Mouse (Mus musculus) layer of hippocampus, adult 2 months (tissue): ENCODE results near the gene Atoh8. TPM values are rescaled to one million over a fixed set of nuclear protein-coding genes. Genes with fewer than 3 reads are reported as not detected.

ENCODE experiments used
- DNase-seq, 2 experiments: peaks; one replicate each; pipeline ENCODE4 v3.0.0; 2022; ENCODE audit warnings: low spot score in 2 of 2
- H3K27ac ChIP-seq: fragments of 200-600 bp; 2 replicates; pipeline ENCODE4 v1.8.1; 2022
- H3K4me3 ChIP-seq: fragments of 200-600 bp; 2 replicates; pipeline ENCODE4 v1.8.1; 2022; ENCODE audit warnings: mild to moderate bottlenecking
- CTCF ChIP-seq: fragments of 200-600 bp; conservative IDR thresholded peaks from 2 replicates; pipeline ENCODE4 v1.8.1; 2022; ENCODE audit warnings: antibody characterized with exemption, mild to moderate bottlenecking, moderate library complexity
- total RNA-seq, 2 experiments: library from RNA; stranded (reverse); gene quantifications; 2 replicates each; pipeline ENCODE4 v1.2.3; 2021

The Atoh8 gene
- total RNA-seq, 2 experiments from 2014 or later: 2.1 to 3.1 TPM

DNA sequence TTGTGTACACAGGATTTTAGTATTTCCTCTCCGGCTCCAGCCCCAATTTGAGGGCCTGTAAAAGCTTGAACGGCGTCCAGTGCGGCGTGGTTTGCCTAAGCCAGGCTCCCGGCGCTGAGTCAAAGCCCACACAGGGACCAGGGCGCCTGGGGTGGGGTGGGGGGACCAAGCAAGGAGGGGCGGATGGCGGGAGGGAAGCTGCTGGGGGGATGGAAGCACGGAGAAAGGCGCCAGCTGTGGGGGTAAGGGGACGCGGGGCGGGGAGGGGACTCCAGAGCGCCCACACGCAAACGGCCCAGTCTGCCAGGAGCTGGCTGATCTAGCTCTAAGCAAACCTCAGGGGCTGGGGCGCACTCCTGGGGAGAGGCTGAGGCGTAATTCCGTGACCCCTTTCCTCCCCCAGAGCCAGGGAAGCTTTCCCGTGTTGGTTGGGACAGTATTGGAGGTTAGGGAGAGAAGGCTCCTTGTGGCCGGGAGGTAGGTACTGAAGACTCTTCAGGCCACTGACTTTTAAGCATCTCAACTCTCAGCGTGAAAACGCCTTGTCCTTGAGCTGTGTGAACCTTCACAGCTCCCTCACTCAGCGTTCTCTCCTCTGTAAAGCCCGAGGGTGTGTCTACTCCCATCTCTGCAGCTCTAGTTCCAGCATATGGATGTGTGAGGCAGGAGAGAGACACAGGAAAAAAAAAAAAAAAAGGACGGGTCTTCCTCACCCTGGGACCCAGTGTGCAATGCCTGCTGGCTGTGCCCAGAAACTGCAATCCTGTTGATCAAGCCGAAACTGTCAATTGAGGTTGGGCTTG is 46.1 kb downstream of the Atoh8 start:
- Histone ChIP-seq H3K27ac (0 out of 2 replicates have a peak overlapping the region, but pooled peaks have one; percentile 18), H3K4me3 (peak overlapping the region; percentile 23; the same call in 1 of the 2 replicates)
- 0 out of 2 replicates have a peak, but pooled peaks have one; percentile 2 for TF ChIP-seq CTCF
- DNase-seq: peak in 1 of 2 experiments; percentile 25

DNA sequence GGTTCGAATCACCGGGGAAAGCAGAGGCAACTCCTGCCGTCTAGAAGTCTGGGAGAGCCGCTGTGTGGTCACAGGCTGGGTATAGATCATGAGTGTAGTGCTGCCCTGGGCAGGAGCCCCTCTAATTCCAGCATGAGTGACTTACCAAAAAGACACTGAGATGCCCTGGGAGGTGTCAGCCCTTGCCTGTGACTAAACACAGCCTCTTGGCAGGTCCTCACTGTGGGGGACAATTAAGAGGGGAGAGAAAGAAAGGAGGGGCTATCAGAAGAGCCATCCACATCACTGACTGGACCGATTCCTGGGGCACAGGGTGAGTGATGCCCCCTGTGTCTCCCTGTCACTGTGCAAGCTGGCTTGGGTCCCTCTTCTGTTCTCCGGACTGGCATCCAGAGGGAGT is 48.6 kb downstream of the Atoh8 start:
- Histone ChIP-seq H3K27ac (no peak overlapping the region), H3K4me3 (no peak overlapping the region)
- TF ChIP-seq CTCF: no peak
- no peak for DNase-seq

DNA sequence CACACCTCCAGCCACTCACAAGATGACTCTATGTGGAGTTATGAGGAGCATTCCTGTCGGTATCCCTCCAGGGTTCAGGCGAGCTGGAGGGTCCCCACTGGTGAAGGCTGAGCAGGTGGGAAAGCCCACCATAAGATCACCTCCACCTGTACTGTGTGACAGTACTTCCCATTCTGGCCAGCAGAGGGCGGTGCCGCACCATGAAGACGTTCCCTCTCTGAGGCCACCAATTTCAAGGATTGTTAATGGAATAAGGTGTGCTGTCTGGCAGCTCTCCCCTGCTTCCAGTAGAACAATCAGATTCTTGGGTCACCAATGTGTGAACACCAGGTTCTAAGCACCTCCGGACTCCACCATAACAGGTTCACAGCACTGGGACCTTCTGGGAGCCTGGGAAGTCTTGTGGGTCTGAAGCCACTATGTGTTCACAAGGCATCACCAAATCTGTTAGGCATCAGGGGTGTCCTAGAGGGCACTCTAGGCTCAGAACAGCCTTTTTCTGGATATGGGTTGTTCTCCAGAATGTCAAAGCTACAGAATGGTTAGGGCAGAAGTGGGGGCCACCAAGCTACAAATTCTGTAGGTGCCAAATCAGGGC is 49.4 kb downstream of the Atoh8 start:
- TF ChIP-seq CTCF: peak; percentile 98
- peak; percentile 65 to 90 for DNase-seq
- H3K4me3 ChIP-seq: no peak overlapping the region
- no peak overlapping the region for H3K27ac ChIP-seq

GRCm38 (mm10) chr6:72184576-72184975 is 50.8 kb downstream of the Atoh8 start:
- peak; percentile 25 to 58 for DNase-seq
- Histone ChIP-seq H3K4me3 (no peak overlapping the region), H3K27ac (peak overlapping the region; percentile 40; the same call in 1 of the 2 replicates)
- TF ChIP-seq CTCF: no peak

GRCm38 (mm10) chr6:72179562-72180502 is 55.5 kb downstream of the Atoh8 start:
- TF ChIP-seq CTCF: no peak
- Histone ChIP-seq H3K4me3 (no peak overlapping the region), H3K27ac (no peak overlapping the region)
- DNase-seq: no peak

DNA sequence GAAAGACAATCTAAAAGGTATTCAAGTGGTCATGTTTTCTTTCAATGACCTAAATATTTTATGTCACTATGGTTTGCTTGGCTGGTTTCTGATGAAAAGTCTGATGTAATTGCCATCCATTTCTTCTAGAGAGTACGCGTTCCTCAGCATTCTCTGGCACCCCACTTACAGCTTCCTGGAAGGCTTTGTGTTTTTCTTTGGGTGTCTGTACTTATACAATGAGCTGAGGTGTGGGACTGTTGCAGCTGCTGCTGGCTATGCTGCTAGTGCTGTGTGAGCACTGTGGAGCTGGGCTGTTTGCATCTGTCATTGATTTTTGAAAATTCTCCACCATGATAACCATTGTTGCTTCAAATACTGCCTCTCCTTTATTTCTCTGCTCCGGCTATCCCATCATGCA is 56.4 kb downstream of the Atoh8 start:
- Histone ChIP-seq H3K27ac (no peak overlapping the region), H3K4me3 (no peak overlapping the region)
- TF ChIP-seq CTCF: no peak
- DNase-seq: no peak

- DNase-seq: no peak
- TF ChIP-seq CTCF: no peak
Measured at GRCm38 (mm10) chr6:72177417-72177816, 58.0 kb downstream of the Atoh8 start.

DNA sequence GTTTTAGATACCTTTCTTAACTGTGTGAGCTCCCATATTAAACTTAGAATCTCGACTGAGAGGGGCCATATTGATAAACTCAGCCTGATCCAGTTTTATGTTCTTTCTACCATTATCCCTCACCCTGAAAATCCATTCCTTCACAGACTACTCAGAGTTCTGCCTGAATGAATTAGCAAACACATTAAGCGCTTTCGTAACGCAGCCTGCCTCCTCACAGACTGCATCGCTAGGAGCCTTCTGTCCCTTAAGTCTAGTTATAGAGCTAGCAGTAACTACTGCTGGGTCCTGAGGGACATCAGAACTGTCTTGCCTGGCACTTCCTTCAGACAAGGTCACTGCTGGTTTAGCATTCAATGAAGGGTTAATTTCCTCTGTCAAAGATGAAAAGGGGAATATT is 59.4 kb downstream of the Atoh8 start:
- peak in 1 of 2 experiments; percentile 45 for DNase-seq
- no peak overlapping the region for H3K4me3 ChIP-seq
- peak overlapping the region; percentile 76 for H3K27ac ChIP-seq
- TF ChIP-seq CTCF: no peak

More at GRCm38 (mm10) chr6:72177417-72177816, 58.0 kb downstream of the Atoh8 start:
- H3K4me3 ChIP-seq: no peak overlapping the region
- H3K27ac ChIP-seq: no peak overlapping the region

- TF ChIP-seq CTCF: no peak
- H3K4me3 ChIP-seq: no peak overlapping the region
- no peak for DNase-seq
- H3K27ac ChIP-seq: peak overlapping the region; percentile 76
Measured at GRCm38 (mm10) chr6:72175419-72175818, 60.0 kb downstream of the Atoh8 start.

DNA sequence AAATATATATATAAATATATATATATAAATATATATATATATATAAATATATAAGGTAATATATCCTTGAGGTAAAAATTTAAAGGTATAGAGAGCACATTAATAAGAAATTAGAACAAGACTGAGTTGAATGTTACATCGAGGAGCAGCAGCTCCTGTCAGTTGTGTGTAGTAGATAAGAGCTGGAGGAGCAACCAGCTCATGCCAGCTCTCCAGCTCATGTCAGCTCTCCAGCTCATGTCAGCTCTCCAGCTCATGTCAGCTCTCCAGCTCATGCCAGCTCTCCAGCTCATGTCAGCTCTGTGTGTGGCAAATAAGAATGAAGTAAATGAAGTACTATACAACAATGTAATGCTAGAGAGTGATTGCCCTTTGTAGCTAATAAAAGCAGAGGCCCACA is 62.0 kb downstream of the Atoh8 start:
- Histone ChIP-seq H3K27ac (no peak overlapping the region), H3K4me3 (no peak overlapping the region)
- TF ChIP-seq CTCF: no peak
- no peak for DNase-seq

DNA sequence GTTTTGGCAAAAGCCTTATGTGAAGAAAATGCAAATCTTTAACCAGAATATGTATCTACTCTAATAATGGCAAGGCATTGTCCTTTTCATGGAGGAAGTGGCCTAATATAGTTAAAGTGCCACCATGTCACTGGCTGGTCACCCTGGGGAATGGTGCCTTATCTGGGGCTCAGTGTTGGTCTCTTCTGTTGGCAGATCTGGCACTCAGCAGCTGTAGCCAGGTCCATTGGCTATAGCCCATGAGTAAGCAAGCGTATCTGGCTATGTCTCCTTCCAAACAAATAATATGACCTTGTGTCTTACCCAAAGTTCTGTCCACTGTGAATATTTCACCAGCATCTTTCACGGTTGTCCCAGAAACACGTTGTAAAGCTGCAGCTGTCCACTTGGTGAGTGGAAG is 64.0 kb downstream of the Atoh8 start:
- Histone ChIP-seq H3K4me3 (no peak overlapping the region), H3K27ac (no peak overlapping the region)
- DNase-seq: no peak
- TF ChIP-seq CTCF: no peak

DNA sequence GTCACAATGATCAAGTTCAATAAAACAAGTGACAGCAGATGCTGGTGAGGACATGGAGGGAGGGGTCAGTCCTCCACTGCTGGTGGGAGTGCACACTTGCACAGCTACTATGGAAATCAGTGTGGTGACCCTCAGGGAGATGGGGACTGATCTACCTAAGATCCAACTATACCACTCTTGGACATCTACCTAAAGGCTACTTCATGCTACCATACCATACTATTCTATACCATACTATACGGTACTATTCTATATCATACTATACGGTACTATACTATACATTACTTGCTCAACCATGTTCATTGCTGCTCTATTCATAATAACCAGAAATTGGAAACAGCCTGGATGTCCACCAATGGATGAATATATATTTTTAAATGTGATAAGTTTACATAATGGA is 69.5 kb downstream of the Atoh8 start:
- H3K4me3 ChIP-seq: no peak overlapping the region
- DNase-seq: no peak
- no peak for TF ChIP-seq CTCF

More for the DNA sequence above, 69.5 kb downstream of the Atoh8 start:
- no peak overlapping the region for H3K27ac ChIP-seq
